Mouse (Mus musculus) hindbrain, embryonic 11.5 days (tissue): Measurements from ENCODE around the gene Cd33. TPM values are rescaled to one million over a fixed set of nuclear protein-coding genes. Genes with fewer than 3 reads are reported as not detected.

Experiments
- ATAC-seq: fragments of 200-750 bp; cut with Nextera tagmentation; 2 replicates; pipeline ENCODE4 v1.8.0; 2017; ENCODE audit warnings: mild to moderate bottlenecking, moderate TSS enrichment, moderate library complexity; ENCODE audit not compliant: low FRiP score
- DNase-seq: peaks from one replicate; pipeline ENCODE4 v3.0.0-alpha.2; 2015; ENCODE audit warnings: low spot score
- H3K27ac ChIP-seq: fragments of 300-500 bp; sonication (generic); 2 replicates; pipeline ENCODE4 v1.5.1; 2014; ENCODE audit warnings: mild to moderate bottlenecking, low read depth, low read length
- H3K27me3 ChIP-seq: fragments of 300-500 bp; sonication (generic); 2 replicates; pipeline ENCODE4 v1.6.1; 2014; ENCODE audit warnings: mild to moderate bottlenecking, low read length, moderate library complexity, mixed read lengths; ENCODE audit not compliant: control insufficient read depth, insufficient read depth
- H3K36me3 ChIP-seq: fragments of 300-500 bp; sonication (generic); 2 replicates; pipeline ENCODE4 v1.6.1; 2014; ENCODE audit warnings: mild to moderate bottlenecking, low read length, moderate library complexity, mixed read lengths; ENCODE audit not compliant: control insufficient read depth, insufficient read depth
- H3K4me1 ChIP-seq: fragments of 300-500 bp; sonication (generic); replicated peaks from 2 replicates; pipeline ENCODE4 v1.6.1; 2014; ENCODE audit warnings: low read length, mixed read lengths; ENCODE audit not compliant: control insufficient read depth, insufficient read depth
- H3K4me2 ChIP-seq: fragments of 300-500 bp; sonication (generic); replicated peaks from 2 replicates; pipeline ENCODE4 v1.6.1; 2014; ENCODE audit warnings: mild to moderate bottlenecking, low read depth, low read length
- H3K4me3 ChIP-seq: fragments of 300-500 bp; sonication (generic); 2 replicates; pipeline ENCODE4 v1.5.1; 2014; ENCODE audit warnings: low read depth, low read length
- H3K9ac ChIP-seq: fragments of 300-500 bp; sonication (generic); 2 replicates; pipeline ENCODE4 v1.6.1; 2014; ENCODE audit warnings: low read depth, low read length
- H3K9me3 ChIP-seq: fragments of 300-500 bp; sonication (generic); 2 replicates; pipeline ENCODE4 v1.6.1; 2016; ENCODE audit warnings: low read length; ENCODE audit not compliant: control insufficient read depth
- WGBS: fragments of 180-500 bp; shearing (Covaris S2); extraction: QIAGEN DNeasy Blood & Tissue Kit; methylation state at CpG from one replicate; pipeline ENCODE4 v1.1.7; 2014; 5-methylcytosine and 5-hydroxymethylcytosine counted together
- polyA plus RNA-seq: library from polyadenylated mRNA; unstranded; fragments of >200 nt; fragmentation: Nextera tagmentation; extraction: Ambion mirVana; gene quantifications from 2 replicates; pipeline ENCODE4 v1.2.1, GENCODE M21; 2014

Cd33 gene
- polyA plus RNA-seq, 1 experiment from 2014 or later = 1.8 TPM

GRCm38 (mm10) chr7:43556901-43557300, 12.7 kb upstream of the Cd33 start:
- DNase-seq (no peak), ATAC-seq (no peak)
- WGBS = 98% methylated on average over 1 of the region's 1 CpGs
- Histone ChIP-seq H3K27ac (no peak overlapping the region), H3K4me3 (no peak overlapping the region), H3K27me3 (no peaks in the 10 kb centered on the region), H3K4me1 (no peaks in the 10 kb centered on the region), H3K9me3 (no peaks in the 10 kb centered on the region), H3K36me3 (no peaks in the 10 kb centered on the region), H3K4me2 (no peak overlapping the region), H3K9ac (no peak overlapping the region)

DNA sequence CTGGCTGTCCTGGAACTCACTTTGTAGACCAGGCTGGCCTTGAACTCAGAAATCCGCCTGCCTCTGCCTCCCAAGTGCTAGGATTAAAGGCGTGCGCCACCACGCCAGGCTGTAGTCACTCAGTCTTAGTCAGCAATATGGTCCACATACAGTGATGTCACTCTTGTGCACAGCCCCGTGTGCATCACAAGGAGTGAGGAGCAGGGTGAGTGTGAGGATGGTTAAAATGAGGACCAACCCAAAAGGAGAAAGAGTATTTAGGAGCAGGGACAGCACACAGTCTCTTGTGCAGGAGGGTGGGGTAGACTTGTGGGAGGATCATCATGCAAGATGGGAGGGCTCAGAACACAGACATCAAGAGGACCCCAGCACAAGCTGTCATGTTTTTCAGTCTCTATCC, 11.1 kb upstream of the Cd33 start:
- no peaks in the 10 kb centered on the region for H3K4me1 ChIP-seq
- DNase-seq (no peak), ATAC-seq (no peak)
- 89% methylated on average over 5 of the region's 5 CpGs for WGBS
- no peak overlapping the region for H3K4me3 ChIP-seq
- no peaks in the 10 kb centered on the region for H3K9me3 ChIP-seq
- no peaks in the 10 kb centered on the region for H3K36me3 ChIP-seq
- H3K27me3 ChIP-seq = no peaks in the 10 kb centered on the region
- no peak overlapping the region for H3K4me2 ChIP-seq
- H3K27ac ChIP-seq = no peak overlapping the region
- no peak overlapping the region for H3K9ac ChIP-seq

GRCm38 (mm10) chr7:43554550-43554949, 10.3 kb upstream of the Cd33 start:
- Histone ChIP-seq H3K4me3 (no peak overlapping the region), H3K36me3 (no peaks in the 10 kb centered on the region), H3K4me2 (no peak overlapping the region), H3K9ac (no peak overlapping the region), H3K9me3 (no peaks in the 10 kb centered on the region), H3K27me3 (no peaks in the 10 kb centered on the region), H3K27ac (no peak overlapping the region), H3K4me1 (no peaks in the 10 kb centered on the region)
- WGBS = 56% methylated on average over 3 of the region's 3 CpGs
- ATAC-seq (no peak), DNase-seq (peak; percentile 1)

GRCm38 (mm10) chr7:43553153-43553552, 8.9 kb upstream of the Cd33 start:
- no peak overlapping the region for H3K4me2 ChIP-seq
- ATAC-seq (no peak), DNase-seq (no peak)
- no peak overlapping the region for H3K9ac ChIP-seq
- no peaks in the 10 kb centered on the region for H3K9me3 ChIP-seq
- H3K4me1 ChIP-seq = no peaks in the 10 kb centered on the region
- H3K27ac ChIP-seq = no peak overlapping the region
- no peaks in the 10 kb centered on the region for H3K36me3 ChIP-seq
- H3K27me3 ChIP-seq = no peaks in the 10 kb centered on the region
- WGBS = 79% methylated on average over 4 of the region's 4 CpGs
- no peak overlapping the region for H3K4me3 ChIP-seq

- WGBS = 79% methylated on average over 4 of the region's 4 CpGs
- DNase-seq = no peak
- Histone ChIP-seq H3K27ac (no peak overlapping the region), H3K4me2 (no peak overlapping the region), H3K4me3 (no peak overlapping the region), H3K27me3 (no peaks in the 10 kb centered on the region), H3K36me3 (no peaks in the 10 kb centered on the region), H3K9ac (no peak overlapping the region), H3K9me3 (no peaks in the 10 kb centered on the region), H3K4me1 (no peaks in the 10 kb centered on the region)
- ATAC-seq = no peak
These were observed 4.0 kb upstream of the Cd33 start for GRCm38 (mm10) chr7:43548206-43548605.

DNA sequence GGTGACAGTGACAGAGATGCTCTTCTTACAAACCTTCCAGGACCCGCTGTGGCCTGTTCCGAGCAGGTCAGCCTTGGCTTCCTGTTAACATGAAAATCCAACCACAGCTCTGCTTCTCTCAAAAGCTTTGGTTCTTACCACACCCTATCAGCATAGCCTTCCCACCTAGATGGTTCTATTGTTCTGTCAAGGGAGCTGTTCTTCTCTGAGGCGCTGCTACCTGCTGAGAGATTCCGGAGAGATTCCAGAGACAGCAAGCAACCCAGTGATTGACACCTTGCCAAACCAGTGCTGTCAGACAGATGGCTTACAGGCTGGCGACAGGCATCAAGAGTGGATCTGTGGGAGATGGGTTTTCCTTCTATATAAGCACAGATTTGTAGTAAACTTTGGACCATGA, 3.4 kb upstream of the Cd33 start:
- no peak overlapping the region for H3K4me3 ChIP-seq
- ATAC-seq (no peak), DNase-seq (no peak)
- no peaks in the 10 kb centered on the region for H3K27me3 ChIP-seq
- H3K9me3 ChIP-seq = no peaks in the 10 kb centered on the region
- no peaks in the 10 kb centered on the region for H3K36me3 ChIP-seq
- H3K4me2 ChIP-seq = no peak overlapping the region
- H3K27ac ChIP-seq = no peak overlapping the region
- H3K9ac ChIP-seq = no peak overlapping the region
- no peaks in the 10 kb centered on the region for H3K4me1 ChIP-seq
- WGBS = 34% methylated on average over 5 of the region's 5 CpGs

GRCm38 (mm10) chr7:43545656-43546545, 1.7 kb upstream of the Cd33 start:
- ATAC-seq (no peak), DNase-seq (no peak)
- Histone ChIP-seq H3K36me3 (no peaks in the 10 kb centered on the region), H3K27me3 (no peaks in the 10 kb centered on the region), H3K9me3 (no peaks in the 10 kb centered on the region), H3K4me1 (no peaks in the 10 kb centered on the region), H3K4me3 (no peak overlapping the region), H3K4me2 (no peak overlapping the region), H3K9ac (no peak overlapping the region), H3K27ac (no peak overlapping the region)
- 67% methylated on average over 7 of the region's 7 CpGs for WGBS

DNA sequence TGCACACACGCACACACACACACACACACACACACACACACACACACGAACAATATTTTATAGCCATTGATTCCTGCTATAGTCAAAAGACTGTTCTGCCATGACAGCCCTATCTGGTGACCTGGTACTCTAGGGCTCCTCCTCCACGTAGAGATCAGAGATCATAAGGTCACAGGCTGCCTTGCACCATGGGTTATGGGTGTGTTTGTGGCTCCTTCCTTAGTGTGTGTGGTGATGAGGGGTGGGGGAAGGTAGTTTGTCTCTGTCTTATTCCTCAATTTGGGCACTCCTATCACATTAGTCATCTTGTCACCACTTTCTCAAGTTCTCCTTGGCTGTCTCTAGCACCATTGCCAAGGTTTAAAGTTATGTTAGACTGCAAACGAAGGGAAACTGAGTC, 5.7 kb downstream of the Cd33 start:
- Histone ChIP-seq H3K4me1 (no peaks in the 10 kb centered on the region), H3K27ac (no peak overlapping the region), H3K4me3 (no peak overlapping the region), H3K36me3 (no peaks in the 10 kb centered on the region), H3K9me3 (no peaks in the 10 kb centered on the region), H3K4me2 (no peak overlapping the region), H3K9ac (no peak overlapping the region), H3K27me3 (no peaks in the 10 kb centered on the region)
- DNase-seq = no peak
- WGBS = 67% methylated on average over 4 of the region's 4 CpGs
- ATAC-seq = no peak

DNA sequence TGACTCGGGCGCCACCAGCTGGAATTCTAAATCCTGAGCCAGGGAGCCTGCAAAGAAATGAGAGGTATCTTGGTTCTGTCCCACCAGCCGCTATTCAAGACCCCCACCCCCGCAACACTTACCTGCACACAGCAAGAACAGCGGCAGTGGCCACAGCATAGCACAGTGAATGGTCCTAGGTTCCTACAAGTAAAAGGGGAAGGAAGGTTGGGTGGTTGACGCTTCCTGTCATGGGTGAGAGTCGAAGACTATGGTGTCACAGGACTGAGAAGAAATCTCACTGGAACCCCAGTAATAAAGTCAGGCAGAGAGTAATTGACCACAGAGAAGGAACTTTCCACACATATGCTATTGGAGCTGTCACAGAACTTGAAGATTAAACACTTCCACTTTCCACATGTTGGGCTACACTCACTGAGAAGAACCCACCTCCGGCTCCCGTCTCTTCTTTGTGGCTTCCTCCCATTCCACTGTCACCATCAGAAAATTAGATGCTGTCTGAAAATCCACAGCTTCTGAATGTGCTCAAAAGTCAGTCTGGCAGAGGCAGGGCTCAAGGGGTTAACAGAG, 11.2 kb downstream of the Cd33 start:
- DNase-seq = no peak
- Histone ChIP-seq H3K9me3 (no peaks in the 10 kb centered on the region), H3K36me3 (no peaks in the 10 kb centered on the region), H3K9ac (no peak overlapping the region), H3K4me1 (no peaks in the 10 kb centered on the region), H3K4me3 (no peak overlapping the region), H3K27me3 (no peaks in the 10 kb centered on the region), H3K27ac (no peak overlapping the region), H3K4me2 (no peak overlapping the region)
- 89% methylated on average over 9 of the region's 9 CpGs for WGBS
- ATAC-seq = no peak
